Mouse (Mus musculus): ENCODE results near the gene Shisa6.

DNA sequence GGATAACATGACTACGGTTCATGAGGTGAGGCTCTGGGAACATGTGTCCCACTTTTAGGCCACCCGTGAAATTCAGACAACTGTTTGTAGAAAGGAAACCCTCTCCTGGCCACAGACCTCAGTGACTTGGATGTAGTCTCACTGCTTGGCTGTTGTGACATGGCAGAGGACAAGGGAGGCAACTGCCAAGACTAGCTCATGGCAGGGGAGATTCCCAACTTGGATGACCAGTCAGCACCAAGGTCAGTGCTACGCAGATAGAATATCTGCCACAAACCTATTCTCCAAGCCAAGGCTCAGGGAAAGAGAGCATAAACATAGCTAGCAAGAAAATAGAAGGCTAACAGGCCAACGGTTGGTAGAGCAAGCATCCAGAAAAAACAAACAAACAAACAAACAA is 156.0 kb downstream of the Shisa6 start:
- TF ChIP-seq POLR2A (IDR thresholded peaks at IDR 0.05; ENCODE audit: borderline replicate concordance, insufficient read depth, low read length) (no peak), CTCF (IDR thresholded peaks at IDR 0.05; ENCODE audit: borderline replicate concordance, insufficient read depth, low read depth, low read length) (no peak)

All from cerebellum, adult 2 months (tissue).